Mouse (Mus musculus) kidney, embryonic 15.5 days (tissue): ENCODE measurements around the gene Pla2g1b. TPM values are rescaled to one million over a fixed set of nuclear protein-coding genes. Genes with fewer than 3 reads are reported as not detected.

ENCODE experiments used
- ATAC-seq: fragments of 200-750 bp; cut with Nextera tagmentation; replicated peaks from 2 replicates; pipeline ENCODE4 v1.8.0; 2017; ENCODE audit warnings: moderate TSS enrichment; ENCODE audit not compliant: low FRiP score
- H3K27ac ChIP-seq: fragments of 300-500 bp; sonication (generic); 2 replicates; pipeline ENCODE4 v1.5.1; 2015; ENCODE audit warnings: mild to moderate bottlenecking, inconsistent platforms
- H3K27me3 ChIP-seq: fragments of 300-500 bp; sonication (generic); 2 replicates; pipeline ENCODE4 v1.6.1; 2015; ENCODE audit warnings: inconsistent platforms
- H3K36me3 ChIP-seq: fragments of 300-500 bp; sonication (generic); 2 replicates; pipeline ENCODE4 v1.6.1; 2015; ENCODE audit warnings: inconsistent platforms
- H3K4me1 ChIP-seq: fragments of 300-500 bp; sonication (generic); 2 replicates; pipeline ENCODE4 v1.6.1; 2015; ENCODE audit warnings: inconsistent platforms
- H3K4me2 ChIP-seq: fragments of 300-500 bp; sonication (generic); 2 replicates; pipeline ENCODE4 v1.6.1; 2015; ENCODE audit warnings: moderate library complexity, mild to moderate bottlenecking, inconsistent platforms
- H3K4me3 ChIP-seq: fragments of 300-500 bp; sonication (generic); replicated peaks from 2 replicates; pipeline ENCODE4 v1.5.1; 2015; ENCODE audit warnings: mild to moderate bottlenecking, inconsistent platforms
- H3K9ac ChIP-seq: fragments of 300-500 bp; sonication (generic); 2 replicates; pipeline ENCODE4 v1.6.1; 2015; ENCODE audit warnings: mild to moderate bottlenecking, inconsistent platforms
- H3K9me3 ChIP-seq: fragments of 300-500 bp; sonication (generic); replicated peaks from 2 replicates; pipeline ENCODE4 v1.6.1; 2016; ENCODE audit warnings: inconsistent platforms
- WGBS: fragments of 180-500 bp; shearing (Covaris S2); methylation state at CpG from one replicate; pipeline ENCODE4 v1.1.7; 2015; ENCODE audit warnings: mixed read lengths; 5-methylcytosine and 5-hydroxymethylcytosine counted together
- polyA plus RNA-seq: library from polyadenylated mRNA; unstranded; fragments of >200 nt; fragmentation: Nextera tagmentation; extraction: Ambion mirVana; gene quantifications from 2 replicates; pipeline ENCODE4 v1.2.1, GENCODE M21; 2015

Gene Pla2g1b
- polyA plus RNA-seq, 1 experiment from 2014 or later = 0.61 TPM

DNA sequence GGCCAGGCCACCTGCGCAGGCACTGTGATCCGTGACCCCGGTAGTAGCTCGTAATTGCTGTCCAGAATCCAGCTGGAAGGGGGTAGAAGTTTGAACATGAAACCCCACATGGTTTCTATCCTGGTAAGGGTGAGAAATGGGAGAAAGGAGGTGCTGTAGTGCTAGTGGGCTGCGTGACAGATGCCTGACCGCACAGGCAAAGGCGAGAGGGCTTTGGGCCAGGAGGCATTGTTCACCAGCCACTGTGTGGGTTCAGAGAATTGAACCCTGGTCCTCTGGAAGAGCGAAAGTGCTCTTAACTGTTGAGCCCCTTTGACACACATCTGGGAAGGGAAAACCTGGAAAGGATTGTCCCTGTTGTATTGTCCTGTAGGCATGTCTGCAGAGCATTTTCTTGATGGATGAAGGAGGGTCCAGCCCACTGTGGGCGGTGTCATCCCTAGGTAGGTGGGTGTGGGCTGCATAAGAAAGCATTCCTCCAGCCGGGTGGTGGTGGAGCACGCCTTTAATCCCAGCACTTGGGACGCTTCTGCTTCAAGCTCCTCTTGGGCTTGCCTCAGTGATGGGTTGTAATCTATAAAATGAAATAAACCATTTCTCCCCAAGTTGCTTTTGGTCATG, 10.2 kb downstream of the Pla2g1b start:
- 31% methylated on average over 12 of the region's 12 CpGs for WGBS
- H3K27ac ChIP-seq = peak overlapping the region; percentile 59
- peak overlapping the region; percentile 63 for H3K4me2 ChIP-seq
- peaks cover 19% of the 10 kb centered on the region for H3K4me1 ChIP-seq
- peaks cover 13% of the 10 kb centered on the region; the same call in 1 of the 2 replicates for H3K36me3 ChIP-seq
- no peaks in the 10 kb centered on the region for H3K9me3 ChIP-seq
- no peaks in the 10 kb centered on the region for H3K27me3 ChIP-seq
- ATAC-seq = peak; percentile 63
- H3K9ac ChIP-seq = no peak overlapping the region
- H3K4me3 ChIP-seq = peak overlapping the region; percentile 43

DNA sequence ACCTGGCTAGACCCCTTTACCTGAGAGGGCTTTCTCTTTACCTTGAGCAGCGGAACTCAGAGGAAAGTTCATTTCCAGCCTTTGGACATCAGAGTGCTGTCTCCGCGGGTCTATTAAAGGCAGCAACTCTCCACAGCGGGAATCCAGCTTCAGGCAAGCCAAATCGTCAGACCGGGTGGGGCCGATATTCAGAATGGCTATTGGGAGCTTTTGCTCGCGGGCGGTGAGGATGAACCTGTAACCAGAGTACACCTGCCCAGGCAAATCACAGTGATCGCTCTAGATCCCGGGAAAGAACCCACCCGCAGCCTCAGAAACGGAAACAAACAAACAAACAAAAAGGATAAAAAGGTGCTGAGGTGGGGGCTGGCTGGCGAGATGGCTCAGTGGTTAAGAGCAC, 13.5 kb downstream of the Pla2g1b start:
- WGBS = 61% methylated on average over 15 of the region's 15 CpGs
- Histone ChIP-seq H3K27ac (no peak overlapping the region), H3K4me3 (no peak overlapping the region), H3K36me3 (peaks cover 13% of the 10 kb centered on the region; the same call in 1 of the 2 replicates), H3K27me3 (no peaks in the 10 kb centered on the region), H3K4me1 (peaks cover 38% of the 10 kb centered on the region), H3K4me2 (no peak overlapping the region), H3K9me3 (no peaks in the 10 kb centered on the region), H3K9ac (no peak overlapping the region)
- ATAC-seq = no peak

DNA sequence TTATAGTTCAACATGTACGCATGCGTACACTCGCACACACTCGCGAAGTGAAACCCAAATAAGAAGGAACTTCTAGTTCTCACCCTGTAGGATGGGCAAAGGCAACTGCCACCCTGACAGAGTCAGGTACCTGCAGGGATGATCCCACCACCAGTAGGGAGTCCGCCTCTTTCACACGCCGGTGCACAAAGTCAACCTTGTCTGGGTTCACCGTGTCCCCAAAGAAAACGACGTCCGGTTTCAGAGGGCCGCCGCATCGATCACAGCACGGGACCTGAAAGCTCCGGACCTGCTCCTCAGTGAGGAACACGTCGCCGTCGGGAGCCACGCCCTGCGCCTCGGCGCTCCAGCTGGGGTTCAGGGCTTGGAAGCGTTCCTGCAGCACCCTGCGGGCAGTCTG, 14.0 kb downstream of the Pla2g1b start:
- H3K36me3 ChIP-seq = peaks cover 13% of the 10 kb centered on the region; the same call in 1 of the 2 replicates
- H3K9ac ChIP-seq = no peak overlapping the region
- H3K4me1 ChIP-seq = peaks cover 43% of the 10 kb centered on the region
- no peaks in the 10 kb centered on the region for H3K27me3 ChIP-seq
- peak overlapping the region; percentile 25 for H3K4me3 ChIP-seq
- H3K27ac ChIP-seq = no peak overlapping the region
- WGBS = 28% methylated on average over 27 of the region's 27 CpGs
- no peaks in the 10 kb centered on the region for H3K9me3 ChIP-seq
- ATAC-seq = no peak
- peak overlapping the region; percentile 53 for H3K4me2 ChIP-seq

DNA sequence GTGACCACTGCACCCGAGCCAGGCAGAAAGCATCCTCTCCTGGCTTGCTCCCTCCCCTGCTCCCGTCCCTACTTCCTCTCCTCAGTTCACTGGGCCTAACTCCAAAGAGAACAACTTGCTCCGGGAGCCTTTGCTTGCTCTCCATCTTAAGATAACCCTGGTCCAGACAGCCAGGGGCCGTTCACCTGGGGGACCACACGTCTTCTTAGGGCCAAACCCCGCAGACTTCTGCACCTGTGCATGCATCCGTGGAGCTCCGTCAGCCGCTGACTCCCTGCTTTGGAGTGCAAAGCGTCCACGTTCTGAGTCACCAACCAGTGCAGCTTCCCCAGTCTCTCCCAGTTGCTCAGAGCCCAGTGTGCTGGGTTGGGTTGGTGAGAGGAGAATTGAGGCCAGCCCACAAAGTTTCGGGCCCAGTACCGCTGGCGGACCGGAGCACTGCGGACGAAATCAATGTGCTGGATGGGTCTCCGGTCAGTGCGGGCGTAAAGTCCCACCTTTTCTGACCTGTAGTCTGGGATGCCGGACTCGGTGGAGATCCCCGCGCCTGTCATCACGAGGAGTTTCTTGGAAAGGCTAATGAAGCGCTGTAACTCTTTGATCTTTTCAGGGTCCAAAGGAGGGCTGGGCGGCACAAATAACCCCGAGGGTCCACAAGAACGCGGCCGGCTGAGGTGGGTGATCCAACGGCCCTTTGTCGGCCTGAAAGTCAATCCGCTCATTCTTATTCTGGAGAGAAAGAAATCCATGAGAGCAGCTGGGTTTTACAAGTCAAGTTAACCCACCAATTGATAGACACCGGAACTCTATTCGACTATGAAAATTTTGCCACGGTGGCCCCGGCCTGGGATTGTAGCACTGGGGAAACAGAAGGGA, 16.6 kb downstream of the Pla2g1b start:
- Histone ChIP-seq H3K36me3 (peaks cover 11% of the 10 kb centered on the region; the same call in 1 of the 2 replicates), H3K27me3 (no peaks in the 10 kb centered on the region), H3K27ac (peak overlapping the region; percentile 4; the same call in 1 of the 2 replicates), H3K4me3 (peak overlapping the region; percentile 22), H3K4me1 (peaks cover 40% of the 10 kb centered on the region), H3K9ac (peak overlapping the region; percentile 4; the same call in 1 of the 2 replicates), H3K9me3 (no peaks in the 10 kb centered on the region), H3K4me2 (peak overlapping the region; percentile 41)
- whole genome bisulfite sequencing = 25% methylated on average over 38 of the region's 38 CpGs
- ATAC-seq = no peak

DNA sequence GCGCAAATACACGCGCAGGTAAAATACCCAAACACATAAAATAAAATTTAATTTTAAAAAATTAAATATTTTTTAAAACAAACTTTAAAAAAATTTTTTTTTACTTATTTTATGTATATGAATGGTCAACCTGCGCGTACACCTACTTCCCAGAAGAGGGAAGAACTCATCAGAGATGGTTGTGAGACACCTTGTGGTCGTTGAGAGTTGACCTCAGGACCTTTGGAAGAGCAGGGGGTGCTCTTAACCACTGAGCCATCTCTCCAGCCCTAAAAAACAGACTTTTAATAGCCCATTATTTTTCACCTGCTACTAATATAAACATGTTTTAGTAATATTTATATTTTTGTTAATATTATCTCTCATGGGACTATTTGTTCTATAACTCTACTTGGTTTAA, 17.3 kb downstream of the Pla2g1b start:
- Histone ChIP-seq H3K27me3 (no peaks in the 10 kb centered on the region), H3K27ac (no peak overlapping the region), H3K36me3 (peaks cover 5% of the 10 kb centered on the region; the same call in 1 of the 2 replicates), H3K9ac (no peak overlapping the region), H3K9me3 (no peaks in the 10 kb centered on the region), H3K4me2 (peak overlapping the region; percentile 41; the same call in 1 of the 2 replicates), H3K4me3 (peak overlapping the region; percentile 22; the same call in 1 of the 2 replicates), H3K4me1 (peaks cover 40% of the 10 kb centered on the region)
- WGBS = 32% methylated on average over 6 of the region's 6 CpGs
- ATAC-seq = no peak

DNA sequence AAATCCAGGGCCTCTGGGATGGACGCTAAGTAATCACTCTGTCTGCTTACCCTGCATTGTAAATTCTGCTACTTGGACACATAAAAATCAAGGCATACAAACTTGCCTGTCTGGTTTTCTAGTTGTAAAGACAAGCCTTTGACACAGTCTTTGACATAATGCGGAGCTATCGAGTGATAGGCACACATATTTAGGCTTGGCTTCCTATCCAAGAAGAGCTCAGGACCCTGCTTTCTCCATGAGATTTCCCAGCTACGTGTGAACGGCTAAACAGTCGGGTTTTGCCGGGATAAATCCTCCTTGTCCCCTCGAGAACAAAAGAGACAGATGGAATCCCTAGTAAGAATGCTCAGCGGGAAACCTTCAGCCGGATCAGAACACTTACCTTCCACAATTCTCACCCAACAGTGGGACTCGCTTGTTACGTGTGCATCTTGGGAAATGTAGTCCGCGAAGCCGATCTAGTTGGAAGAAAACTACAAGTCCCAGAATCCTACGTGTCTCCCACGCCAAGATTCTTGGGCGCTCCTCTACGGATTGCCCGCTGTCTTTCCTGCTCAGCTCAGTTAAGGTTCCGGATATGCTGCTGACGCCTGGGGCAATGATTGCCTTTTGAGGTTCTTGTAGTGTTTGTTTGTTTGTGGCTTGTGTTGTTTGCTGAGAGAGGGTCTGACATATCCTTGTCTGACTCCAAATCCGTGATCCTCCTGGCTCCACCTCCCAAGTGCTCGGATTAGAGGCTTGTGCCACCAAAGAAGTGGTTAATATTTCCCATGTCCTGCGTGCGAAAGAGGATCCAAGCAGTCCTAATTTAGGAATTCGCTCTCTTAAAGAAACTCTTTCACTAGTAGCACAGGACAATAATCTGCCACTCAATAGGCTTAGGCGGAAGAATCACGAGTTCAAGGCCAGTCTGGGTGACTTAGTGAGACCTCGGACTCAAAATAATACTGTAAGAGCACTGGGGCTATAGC, 18.2 kb downstream of the Pla2g1b start, which contains the start of gene Sirt4:
Sirt4 (minus strand) TSS at position 779 of the 974 bp plus-strand sequence.
- peaks cover 45% of the 10 kb centered on the region for H3K4me1 ChIP-seq
- no peaks in the 10 kb centered on the region for H3K27me3 ChIP-seq
- peak within 1 kb of the TSS; percentile 52 for H3K9ac ChIP-seq
- peak; percentile 86 for ATAC-seq
- no peaks in the 10 kb centered on the region for H3K9me3 ChIP-seq
- WGBS = 7% methylated on average over 30 of the region's 30 CpGs
- peaks cover 5% of the 10 kb centered on the region; the same call in 1 of the 2 replicates for H3K36me3 ChIP-seq
- H3K4me3 ChIP-seq = peak within 1 kb of the TSS; percentile 49
- peak within 1 kb of the TSS; percentile 70 for H3K4me2 ChIP-seq
- H3K27ac ChIP-seq = peak within 1 kb of the TSS; percentile 85

DNA sequence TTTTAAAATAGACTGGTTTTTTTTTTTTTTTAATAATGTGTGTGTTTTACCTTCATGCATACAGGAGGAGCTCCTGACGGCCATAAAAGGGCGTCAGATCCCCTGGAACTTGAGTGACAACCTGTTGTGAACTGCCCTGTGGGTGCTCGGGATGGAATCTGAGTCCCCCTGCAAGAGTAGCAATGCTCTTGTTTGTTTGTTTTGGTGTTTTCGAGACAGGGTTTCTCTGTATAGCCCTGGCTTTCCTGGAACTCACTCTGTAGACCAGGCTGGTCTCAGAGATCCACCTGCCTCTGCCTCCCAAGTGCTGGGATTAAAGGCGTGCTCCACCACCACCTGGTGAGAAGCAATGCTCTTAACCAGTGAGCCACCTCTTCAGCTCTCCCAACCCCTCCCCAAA, 18.9 kb downstream of the Pla2g1b start:
- Histone ChIP-seq H3K36me3 (no peaks in the 10 kb centered on the region), H3K4me3 (peak overlapping the region; percentile 49), H3K27me3 (no peaks in the 10 kb centered on the region), H3K9ac (no peak overlapping the region), H3K27ac (peak overlapping the region; percentile 85), H3K4me2 (peak overlapping the region; percentile 70), H3K4me1 (peaks cover 44% of the 10 kb centered on the region), H3K9me3 (no peaks in the 10 kb centered on the region)
- WGBS = 65% methylated on average over 5 of the region's 5 CpGs
- ATAC-seq = no peak

DNA sequence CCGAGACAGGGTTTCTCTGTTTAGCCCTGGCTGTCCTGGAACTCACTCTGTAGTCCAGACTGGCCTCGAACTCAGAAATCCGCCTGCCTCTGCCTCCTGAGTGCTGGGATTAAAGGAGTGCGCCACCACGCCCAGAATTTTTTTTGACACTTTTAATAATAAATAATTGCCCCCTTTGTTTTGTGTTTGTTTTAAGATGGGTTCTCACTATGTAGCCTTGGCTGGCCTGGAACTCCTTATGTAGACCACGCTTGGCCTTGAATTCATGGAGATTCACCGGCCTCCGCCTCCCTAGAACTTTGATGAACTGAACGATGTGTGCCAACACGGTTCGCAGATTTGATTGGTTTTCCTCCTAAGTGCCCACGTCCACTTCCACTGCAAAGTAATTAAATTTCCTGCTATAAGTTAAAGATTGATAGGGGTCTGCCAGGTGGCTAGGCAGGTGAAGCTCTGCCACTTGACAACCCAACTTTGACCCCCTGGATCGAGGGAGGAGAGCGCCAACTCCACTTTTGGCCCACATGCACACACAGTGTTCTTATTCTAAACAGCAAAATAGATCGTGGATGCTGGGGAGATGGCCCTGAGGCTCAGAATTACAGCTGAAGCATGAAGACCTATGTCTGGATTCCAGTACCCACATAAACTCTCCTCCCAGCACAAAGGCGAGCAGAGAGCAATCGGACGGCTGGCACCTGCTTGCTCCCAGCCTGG, 19.6 kb downstream of the Pla2g1b start:
- WGBS = 64% methylated on average over 18 of the region's 18 CpGs
- no peak overlapping the region for H3K9ac ChIP-seq
- no peak overlapping the region for H3K4me3 ChIP-seq
- H3K27me3 ChIP-seq = no peaks in the 10 kb centered on the region
- peaks cover 39% of the 10 kb centered on the region for H3K4me1 ChIP-seq
- H3K36me3 ChIP-seq = no peaks in the 10 kb centered on the region
- no peak for ATAC-seq
- no peak overlapping the region for H3K4me2 ChIP-seq
- H3K9me3 ChIP-seq = no peaks in the 10 kb centered on the region
- H3K27ac ChIP-seq = peak overlapping the region; percentile 54

DNA sequence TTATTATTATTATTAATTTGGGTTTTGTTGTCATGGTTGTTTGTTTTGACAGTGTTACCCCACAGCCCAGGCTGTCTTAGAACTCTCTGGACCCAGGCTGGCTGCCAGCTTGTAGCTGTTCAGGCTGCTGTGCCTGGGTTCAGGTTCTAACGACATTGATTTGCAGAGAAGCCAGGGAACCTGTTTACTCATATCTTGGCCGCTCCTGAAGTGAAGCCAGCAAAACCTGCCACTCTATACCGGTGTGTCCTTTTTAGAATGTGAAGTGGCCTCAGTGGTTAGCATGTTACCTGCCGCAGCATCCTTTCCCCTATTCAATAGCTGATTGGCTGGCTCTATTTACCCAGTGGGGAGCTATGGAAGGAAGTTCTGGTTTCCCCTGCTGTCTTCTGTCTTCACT, 20.7 kb downstream of the Pla2g1b start:
- 47% methylated on average over 4 of the region's 4 CpGs for WGBS
- ATAC-seq = no peak
- no peak overlapping the region for H3K4me3 ChIP-seq
- H3K4me2 ChIP-seq = no peak overlapping the region
- no peak overlapping the region for H3K27ac ChIP-seq
- H3K36me3 ChIP-seq = no peaks in the 10 kb centered on the region
- no peaks in the 10 kb centered on the region for H3K9me3 ChIP-seq
- H3K27me3 ChIP-seq = no peaks in the 10 kb centered on the region
- no peak overlapping the region for H3K9ac ChIP-seq
- H3K4me1 ChIP-seq = peaks cover 48% of the 10 kb centered on the region

DNA sequence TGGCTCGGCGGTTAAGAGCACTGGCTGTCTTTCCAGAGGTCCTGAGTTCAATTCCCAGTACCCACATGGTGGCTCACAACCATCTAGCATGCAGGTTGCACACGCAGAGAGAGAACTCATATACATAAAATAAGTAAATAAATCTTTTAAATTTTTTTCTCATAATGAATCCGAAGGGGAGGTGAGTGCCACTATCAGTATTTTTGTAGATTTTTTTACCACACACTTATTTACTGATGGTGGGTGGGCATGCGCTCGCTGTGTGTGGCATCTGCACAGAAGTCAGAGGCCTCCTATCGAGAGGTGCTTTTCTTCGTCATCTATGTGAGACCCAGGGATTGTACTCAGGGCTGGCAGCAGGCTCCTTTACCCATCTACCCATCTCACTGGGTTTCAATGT, 21.3 kb downstream of the Pla2g1b start:
- H3K9ac ChIP-seq = no peak overlapping the region
- H3K4me3 ChIP-seq = no peak overlapping the region
- H3K27me3 ChIP-seq = no peaks in the 10 kb centered on the region
- H3K9me3 ChIP-seq = no peaks in the 10 kb centered on the region
- no peak overlapping the region for H3K4me2 ChIP-seq
- peaks cover 50% of the 10 kb centered on the region for H3K4me1 ChIP-seq
- no peak for ATAC-seq
- H3K27ac ChIP-seq = no peak overlapping the region
- 86% methylated on average over 8 of the region's 8 CpGs for WGBS
- no peaks in the 10 kb centered on the region for H3K36me3 ChIP-seq
